Mouse (Mus musculus) CH12.LX (cell line): ENCODE measurements around the gene Plau. TPM values are rescaled to one million over a fixed set of nuclear protein-coding genes. Genes with fewer than 3 reads are reported as not detected.

Experiments
- DNase-seq: peaks from one replicate; pipeline ENCODE4 v3.0.0-alpha.2; 2013; ENCODE audit errors: extremely low read depth
- H3K27ac ChIP-seq: 2 replicates; pipeline ENCODE4 v1.5.1; 2012; ENCODE audit warnings: low read depth, mild to moderate bottlenecking, control low read depth, moderate library complexity; ENCODE audit not compliant: insufficient read depth
- H3K27me3 ChIP-seq: replicated peaks from 2 replicates; pipeline ENCODE3; 2012; ENCODE audit warnings: inconsistent platforms
- H3K36me3 ChIP-seq, 2 experiments: replicated peaks in 1 of 2; 2 replicates each; pipeline versions ENCODE3 to v1.6.1; 2012; ENCODE audit warnings: inconsistent platforms in 1 of 2, low read length in 1 of 2, mild to moderate bottlenecking in 1 of 2, mixed read lengths in 1 of 2, moderate library complexity in 1 of 2; ENCODE audit not compliant: control insufficient read depth in 1 of 2, insufficient read depth in 1 of 2
- H3K4me1 ChIP-seq, 2 experiments: 2 replicates each; pipeline ENCODE4 v1.6.1; 2012; ENCODE audit warnings: inconsistent platforms in 1 of 2, moderate library complexity in 1 of 2; ENCODE audit not compliant: insufficient read depth in 2 of 2, control insufficient read depth in 1 of 2
- H3K4me2 ChIP-seq: 2 replicates; pipeline ENCODE4 v1.6.1; 2012; ENCODE audit warnings: low read depth, mild to moderate bottlenecking, control low read depth; ENCODE audit not compliant: poor library complexity, insufficient read depth, severe bottlenecking
- H3K4me3 ChIP-seq, 3 experiments: fragments of 150-350 bp in 1 of 3; sonication (generic) in 1 of 3; replicated peaks in 1 of 3; 2 replicates each; pipeline versions ENCODE3 to v1.5.1; 2011 to 2012; ENCODE audit warnings: low read depth in 2 of 3, low read length in 2 of 3, mild to moderate bottlenecking in 2 of 3, moderate library complexity in 2 of 3, control low read depth in 1 of 3, improper control_type of control experiment in 1 of 3, inconsistent platforms in 1 of 3, mixed read lengths in 1 of 3; ENCODE audit not compliant: poor library complexity in 1 of 3
- H3K79me2 ChIP-seq: replicated peaks from 2 replicates; pipeline ENCODE4 v1.6.1; 2012; ENCODE audit warnings: mild to moderate bottlenecking, moderate library complexity; ENCODE audit not compliant: control insufficient read depth, poor library complexity, insufficient read depth, severe bottlenecking; ENCODE audit errors: extremely low read depth
- H3K9ac ChIP-seq: 2 replicates; pipeline ENCODE4 v1.6.1; 2012; ENCODE audit warnings: low read depth, mild to moderate bottlenecking, control low read depth, moderate library complexity; ENCODE audit not compliant: insufficient read depth
- H3K9me3 ChIP-seq: replicated peaks from 2 replicates; pipeline ENCODE3; 2012; ENCODE audit warnings: low read length, inconsistent platforms, mixed read lengths
- BHLHE40 ChIP-seq: IDR thresholded peaks from 2 replicates; pipeline ENCODE4 v1.6.1; 2011; ENCODE audit warnings: mild to moderate bottlenecking, low read depth, low read length, improper control_type of control experiment
- CHD1 ChIP-seq: IDR thresholded peaks from 2 replicates; pipeline ENCODE4 v1.6.1; 2012; ENCODE audit warnings: low read depth, low read length, improper control_type of control experiment, inconsistent platforms
- CHD2 ChIP-seq: IDR thresholded peaks from 2 replicates; pipeline ENCODE4 v1.6.1; 2011; ENCODE audit warnings: low read length, improper control_type of control experiment
- CTCF ChIP-seq, 2 experiments: IDR thresholded peaks in 1 of 2; conservative IDR thresholded peaks in 1 of 2; 2 replicates each; pipeline ENCODE4 v1.5.1; 2011 to 2012; ENCODE audit warnings: low read depth in 2 of 2, low read length in 2 of 2, improper control_type of control experiment in 1 of 2, inconsistent platforms in 1 of 2, mild to moderate bottlenecking in 1 of 2, moderate library complexity in 1 of 2
- ELF1 ChIP-seq: IDR thresholded peaks from 2 replicates; pipeline ENCODE4 v1.6.1; 2014; ENCODE audit warnings: low read depth, mild to moderate bottlenecking, inconsistent platforms, low read length, improper control_type of control experiment
- ETS1 ChIP-seq: conservative IDR thresholded peaks from 2 replicates; pipeline ENCODE4 v1.6.1; 2012; ENCODE audit warnings: low read depth, mild to moderate bottlenecking, inconsistent platforms, low read length, improper control_type of control experiment, moderate library complexity
- GABPA ChIP-seq: IDR thresholded peaks from 2 replicates; pipeline ENCODE4 v1.6.1; 2012; ENCODE audit warnings: low read depth, low read length, improper control_type of control experiment, inconsistent platforms; ENCODE audit not compliant: insufficient replicate concordance
- HCFC1 ChIP-seq: IDR thresholded peaks from 2 replicates; pipeline ENCODE4 v1.6.1; 2012; ENCODE audit warnings: low read depth, mild to moderate bottlenecking, inconsistent platforms, low read length, improper control_type of control experiment
- IRF4 ChIP-seq: IDR thresholded peaks from 2 replicates; pipeline ENCODE4 v1.6.1; 2014; ENCODE audit warnings: low read depth, mild to moderate bottlenecking, inconsistent platforms, low read length, improper control_type of control experiment
- JUN ChIP-seq: IDR thresholded peaks from 2 replicates; pipeline ENCODE4 v1.6.1; 2011; ENCODE audit warnings: low read depth, mild to moderate bottlenecking, low read length, improper control_type of control experiment, moderate library complexity; ENCODE audit not compliant: insufficient read depth
- KAT2A ChIP-seq: IDR thresholded peaks from 2 replicates; pipeline ENCODE4 v1.6.1; 2012; ENCODE audit warnings: low read length, improper control_type of control experiment, inconsistent platforms; ENCODE audit not compliant: insufficient replicate concordance
- MAFK ChIP-seq: IDR thresholded peaks from 2 replicates; pipeline ENCODE4 v1.6.1; 2011; ENCODE audit warnings: low read length, improper control_type of control experiment; ENCODE audit not compliant: insufficient replicate concordance
- MAZ ChIP-seq: IDR thresholded peaks from 2 replicates; pipeline ENCODE4 v1.6.1; 2012; ENCODE audit warnings: low read depth, mild to moderate bottlenecking, inconsistent platforms, low read length, improper control_type of control experiment, moderate library complexity
- MEF2A ChIP-seq: IDR thresholded peaks from 2 replicates; pipeline ENCODE4 v1.6.1; 2014; ENCODE audit warnings: low read depth, mild to moderate bottlenecking, inconsistent platforms, low read length, improper control_type of control experiment, borderline replicate concordance
- MXI1 ChIP-seq: IDR thresholded peaks from 2 replicates; pipeline ENCODE4 v1.6.1; 2011; ENCODE audit warnings: mild to moderate bottlenecking, low read depth, low read length, improper control_type of control experiment
- PAX5 ChIP-seq: IDR thresholded peaks from 2 replicates; pipeline ENCODE4 v1.6.1; 2012; ENCODE audit warnings: low read length, inconsistent platforms, mixed read lengths
- POLR2A ChIP-seq: IDR thresholded peaks from 2 replicates; pipeline ENCODE4 v1.6.1; 2011; ENCODE audit warnings: low read depth, mild to moderate bottlenecking, improper control_type of control experiment, low read length
- RAD21 ChIP-seq: IDR thresholded peaks from 2 replicates; pipeline ENCODE4 v1.6.1; 2011; ENCODE audit warnings: low read depth, mild to moderate bottlenecking, low read length, improper control_type of control experiment, moderate library complexity
- SMC3 ChIP-seq: IDR thresholded peaks from 2 replicates; pipeline ENCODE4 v1.6.1; 2011; ENCODE audit warnings: low read depth, low read length, improper control_type of control experiment
- TCF12 ChIP-seq: IDR thresholded peaks from 2 replicates; pipeline ENCODE4 v1.6.1; 2014; ENCODE audit warnings: low read depth, mild to moderate bottlenecking, inconsistent platforms, low read length, improper control_type of control experiment
- USF2 ChIP-seq: conservative IDR thresholded peaks from 2 replicates; pipeline ENCODE4 v1.6.1; 2011; ENCODE audit warnings: low read depth, low read length, improper control_type of control experiment
- ZC3H11A ChIP-seq: IDR thresholded peaks from 2 replicates; pipeline ENCODE4 v1.6.1; 2012; ENCODE audit warnings: low read depth, mild to moderate bottlenecking, inconsistent platforms, low read length, improper control_type of control experiment
- ZKSCAN1 ChIP-seq: IDR thresholded peaks from 2 replicates; pipeline ENCODE4 v1.6.1; 2012; ENCODE audit warnings: low read depth, inconsistent platforms, low read length, improper control_type of control experiment, borderline replicate concordance
- ZMIZ1 ChIP-seq: IDR thresholded peaks from 2 replicates; pipeline ENCODE4 v1.6.1; 2012; ENCODE audit warnings: low read depth, mild to moderate bottlenecking, inconsistent platforms, low read length, improper control_type of control experiment
- ZNF384 ChIP-seq: IDR thresholded peaks from 2 replicates; pipeline ENCODE4 v1.6.1; 2012; ENCODE audit warnings: low read depth, low read length, improper control_type of control experiment, inconsistent platforms
- dilution Hi-C: fragments of 300-500 bp; cut with MboI; formaldehyde crosslinking; loops from 2 replicates; pipeline ENCODE4 v1.14.3; 2020; ENCODE audit warnings: low sequenced_read_pairs; ENCODE audit not compliant: extremely low pct_unique_long_range_greater_than_20kb, extremely low pct_ligation_motif_present
- in situ Hi-C: fragments of 300-500 bp; cut with MboI; formaldehyde crosslinking; loops from 3 replicates; pipeline ENCODE4 v1.14.3; 2019; ENCODE audit warnings: low sequenced_read_pairs, low pct_ligation_motif_present, low pct_unique_long_range_greater_than_20kb, mixed read lengths
- polyA plus RNA-seq: library from polyadenylated mRNA; unstranded; fragments of >175 nt; gene quantifications from 2 replicates; pipeline ENCODE4 v1.2.1, GENCODE M21; 2012; ENCODE audit warnings: low read depth; ENCODE audit not compliant: insufficient read length
- total RNA-seq, 2 experiments: library from RNA; depleted of rRNA; stranded (reverse); fragments of 300-350 nt in 1 of 2; fragments of >200 nt in 1 of 2; gene quantifications; 2 replicates each; pipeline ENCODE4 v1.2.3; 2012 to 2014

The Plau gene
- total and polyA plus RNA-seq, 3 experiments, result 1.8 to 2.8 (median 2.4) TPM

- TF ChIP-seq MAZ, result no peak
- TF ChIP-seq PAX5, result no peak
- no peak for TF ChIP-seq BHLHE40
- TF ChIP-seq MAFK, result no peak
- TF ChIP-seq USF2, result no peak
- Histone ChIP-seq H3K9ac (no peak overlapping the region), H3K4me2 (no peak overlapping the region), H3K4me3 (no peak overlapping the region), H3K27ac (no peak overlapping the region), H3K79me2 (no peaks in the 10 kb centered on the region), H3K27me3 (no peaks in the 10 kb centered on the region), H3K9me3 (peaks cover 2% of the 10 kb centered on the region), H3K36me3 (no peaks in the 10 kb centered on the region), H3K4me1 (peaks cover 24 to 76% of the 10 kb centered on the region in 2 experiments)
- in situ Hi-C loops (no loop called here), dilution Hi-C loops (no loop called here)
- no peak for DNase-seq
These were observed 4.5 kb upstream of the Plau start for GRCm38 (mm10) chr14:20831915-20832314.

GRCm38 (mm10) chr14:20833525-20833924 is 2.9 kb upstream of the Plau start:
- no peak overlapping the region for H3K27ac ChIP-seq
- dilution Hi-C loops (no loop called here), in situ Hi-C loops (no loop called here)
- H3K36me3 ChIP-seq, result no peaks in the 10 kb centered on the region
- H3K4me2 ChIP-seq, result peak overlapping the region; percentile 74; the same call in 1 of the 2 replicates
- no peaks in the 10 kb centered on the region for H3K27me3 ChIP-seq
- no peak for DNase-seq
- no peak for TF ChIP-seq ETS1
- TF ChIP-seq JUN, result no peak
- no peak for TF ChIP-seq ZNF384
- TF ChIP-seq HCFC1, result no peak
- no peak for TF ChIP-seq MAZ
- TF ChIP-seq CTCF (conservative IDR thresholded peaks at IDR 0.05 in 1 of 2, IDR thresholded peaks at IDR 0.05 in 1 of 2; ENCODE audit: low read depth in 2 of 2, low read length in 2 of 2), result no peak
- TF ChIP-seq GABPA, result no peak
- TF ChIP-seq RAD21, result no peak
- TF ChIP-seq TCF12, result no peak
- TF ChIP-seq CHD2, result no peak
- H3K9me3 ChIP-seq, result peaks cover 2% of the 10 kb centered on the region
- no peak overlapping the region; the same call in 1 of the 2 replicates for H3K9ac ChIP-seq
- H3K4me1 ChIP-seq, result peaks cover 21 to 60% of the 10 kb centered on the region in 2 experiments
- no peaks in the 10 kb centered on the region for H3K79me2 ChIP-seq
- H3K4me3 ChIP-seq, result peak overlapping the region in 2 of 3 experiments; percentile 28 to 37

- dilution Hi-C loops, result no loop called here
- peak; percentile 79 for DNase-seq
- Histone ChIP-seq H3K27me3 (no peaks in the 10 kb centered on the region), H3K9me3 (peaks cover 2% of the 10 kb centered on the region), H3K4me3 (peak overlapping the region; percentile 24 to 37 (median 28)), H3K9ac (peak overlapping the region; percentile 1; the same call in 1 of the 2 replicates), H3K36me3 (no peaks in the 10 kb centered on the region), H3K4me1 (peaks cover 17 to 54% of the 10 kb centered on the region in 2 experiments), H3K27ac (no peak overlapping the region; the same call in 1 of the 2 replicates), H3K79me2 (no peaks in the 10 kb centered on the region), H3K4me2 (peak overlapping the region; percentile 74)
- in situ Hi-C loops, result no loop called here
- TF ChIP-seq BHLHE40 (peak; percentile 78; the same call in 1 of the 2 replicates), ZNF384 (no peak), HCFC1 (no peak), KAT2A (no peak), CHD1 (no peak), MXI1 (no peak), ETS1 (peak; percentile 82), GABPA (no peak), MEF2A (peak; percentile 60; the same call in 1 of the 2 replicates), MAFK (no peak), SMC3 (no peak), TCF12 (no peak), ELF1 (no peak; the same call in 1 of the 2 replicates), ZKSCAN1 (no peak), IRF4 (no peak; the same call in 1 of the 2 replicates), ZMIZ1 (no peak), POLR2A (0 out of 2 replicates have a peak, but pooled peaks have one; percentile 30), ZC3H11A (no peak)
These were observed 2.3 kb upstream of the Plau start for GRCm38 (mm10) chr14:20834136-20834535.
